Mouse (Mus musculus): ENCODE measurements around the gene Vwce. TPM values are rescaled to one million over a fixed set of nuclear protein-coding genes. Genes with fewer than 3 reads are reported as not detected.

The Vwce gene
- polyA plus RNA-seq, 1 experiment from 2014 or later = 0.51 TPM

- ATAC-seq (ENCODE audit: insufficient number of reproducible peaks, insufficient read depth, low FRiP score, low read depth) = no peak
- 79% methylated on average over 4 of the region's 4 CpGs for WGBS
- Histone ChIP-seq H3K9me3 (ENCODE audit: control insufficient read depth, low read length) (no peaks in the 10 kb centered on the region), H3K4me2 (ENCODE audit: low read length) (no peak overlapping the region), H3K27me3 (ENCODE audit: control insufficient read depth, insufficient read depth, low read length) (no peaks in the 10 kb centered on the region), H3K36me3 (ENCODE audit: control insufficient read depth, insufficient read depth, low read length) (no peaks in the 10 kb centered on the region), H3K9ac (ENCODE audit: low read length) (no peak overlapping the region), H3K27ac (replicated peaks in 1 of 2; ENCODE audit: control insufficient read depth in 1 of 2, insufficient read depth in 1 of 2, low read depth in 2 of 2, low read length in 2 of 2) (no peak overlapping the region), H3K4me1 (ENCODE audit: control insufficient read depth in 2 of 2, insufficient read depth in 2 of 2, low read length in 2 of 2) (peaks cover 3 to 4% of the 10 kb centered on the region in 2 experiments; a peak in 1 of 4 replicates), H3K4me3 (ENCODE audit: control insufficient read depth in 1 of 2, insufficient read depth in 1 of 2, low read depth in 1 of 2, low read length in 2 of 2) (no peak overlapping the region)
Measured at GRCm38 (mm10) chr19:10671319-10671718, 37.3 kb downstream of the Vwce start.

DNA sequence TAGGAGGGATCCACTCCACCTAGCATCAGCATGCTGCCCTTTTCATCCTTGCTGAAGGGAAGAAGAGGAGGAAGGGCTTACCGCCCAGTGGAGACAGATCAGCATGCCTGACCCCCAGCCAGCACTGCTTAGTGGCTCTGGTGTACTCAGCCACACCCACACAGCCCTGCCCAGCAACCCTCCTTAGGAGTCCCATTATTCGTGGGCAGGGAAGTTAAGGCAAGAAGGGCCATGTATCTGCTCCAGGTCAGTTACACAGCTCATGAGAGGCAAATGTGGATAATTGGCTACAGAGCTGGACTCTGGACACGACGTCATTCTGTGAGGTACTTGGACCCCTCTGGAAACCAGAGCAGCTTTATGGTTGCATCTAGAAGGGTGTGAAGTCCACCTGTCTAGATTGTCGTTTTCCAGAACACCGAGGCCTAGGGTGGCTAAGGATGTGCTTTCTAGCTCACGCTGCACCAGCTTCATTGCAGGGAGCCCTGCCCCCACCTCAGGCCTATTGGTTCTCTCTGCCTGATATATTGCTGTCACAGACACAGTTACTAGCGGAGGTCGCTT lies 37.9 kb downstream of the Vwce start:
- H3K9ac ChIP-seq (ENCODE audit: low read length) = no peak overlapping the region
- no peak overlapping the region for H3K4me2 ChIP-seq (ENCODE audit: low read length)
- WGBS = 60% methylated on average over 9 of the region's 9 CpGs
- no peak overlapping the region for H3K27ac ChIP-seq (replicated peaks in 1 of 2; ENCODE audit: control insufficient read depth in 1 of 2, insufficient read depth in 1 of 2, low read depth in 2 of 2, low read length in 2 of 2)
- no peak overlapping the region for H3K4me3 ChIP-seq (ENCODE audit: control insufficient read depth in 1 of 2, insufficient read depth in 1 of 2, low read depth in 1 of 2, low read length in 2 of 2)
- H3K36me3 ChIP-seq (ENCODE audit: control insufficient read depth, insufficient read depth, low read length) = no peaks in the 10 kb centered on the region
- peaks cover 3 to 4% of the 10 kb centered on the region in 2 experiments; a peak in 1 of 4 replicates for H3K4me1 ChIP-seq (ENCODE audit: control insufficient read depth in 2 of 2, insufficient read depth in 2 of 2, low read length in 2 of 2)
- no peaks in the 10 kb centered on the region for H3K27me3 ChIP-seq (ENCODE audit: control insufficient read depth, insufficient read depth, low read length)
- no peak for ATAC-seq (ENCODE audit: insufficient number of reproducible peaks, insufficient read depth, low FRiP score, low read depth)
- H3K9me3 ChIP-seq (ENCODE audit: control insufficient read depth, low read length) = no peaks in the 10 kb centered on the region

- ATAC-seq (ENCODE audit: insufficient number of reproducible peaks, insufficient read depth, low FRiP score, low read depth) = no peak
- WGBS = 39% methylated on average over 1 of the region's 1 CpGs
- Histone ChIP-seq H3K4me1 (ENCODE audit: control insufficient read depth in 2 of 2, insufficient read depth in 2 of 2, low read length in 2 of 2) (peaks cover 3 to 4% of the 10 kb centered on the region in 2 experiments; a peak in 1 of 4 replicates), H3K27ac (replicated peaks in 1 of 2; ENCODE audit: control insufficient read depth in 1 of 2, insufficient read depth in 1 of 2, low read depth in 2 of 2, low read length in 2 of 2) (no peak overlapping the region), H3K4me3 (ENCODE audit: control insufficient read depth in 1 of 2, insufficient read depth in 1 of 2, low read depth in 1 of 2, low read length in 2 of 2) (no peak overlapping the region), H3K4me2 (ENCODE audit: low read length) (no peak overlapping the region), H3K9ac (ENCODE audit: low read length) (no peak overlapping the region), H3K36me3 (ENCODE audit: control insufficient read depth, insufficient read depth, low read length) (no peaks in the 10 kb centered on the region), H3K9me3 (ENCODE audit: control insufficient read depth, low read length) (no peaks in the 10 kb centered on the region), H3K27me3 (ENCODE audit: control insufficient read depth, insufficient read depth, low read length) (no peaks in the 10 kb centered on the region)
Measured at GRCm38 (mm10) chr19:10673275-10673674, 39.3 kb downstream of the Vwce start.

DNA sequence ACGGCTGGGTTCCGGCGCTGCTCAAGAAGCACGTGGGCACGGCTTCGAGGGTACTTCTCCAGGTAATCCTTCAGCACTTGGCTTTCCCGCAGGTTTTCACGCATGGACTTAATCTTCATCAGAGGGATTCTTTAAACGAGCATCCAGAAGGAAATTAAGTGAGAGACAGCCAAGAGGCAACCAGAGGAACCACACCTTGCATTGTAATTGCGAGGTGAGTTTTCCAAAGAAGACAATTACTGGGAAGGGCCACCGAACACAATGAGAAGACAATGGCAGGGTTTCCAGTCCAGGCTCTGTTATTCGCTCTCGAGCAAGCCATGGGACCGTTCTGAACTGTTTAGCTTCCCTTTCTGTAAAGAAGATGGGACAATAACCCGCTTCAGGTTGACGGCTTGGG lies 42.6 kb downstream of the Vwce start:
- Histone ChIP-seq H3K9me3 (ENCODE audit: control insufficient read depth, low read length) (no peaks in the 10 kb centered on the region), H3K4me3 (ENCODE audit: control insufficient read depth in 1 of 2, insufficient read depth in 1 of 2, low read depth in 1 of 2, low read length in 2 of 2) (no peak overlapping the region), H3K27me3 (ENCODE audit: control insufficient read depth, insufficient read depth, low read length) (no peaks in the 10 kb centered on the region), H3K27ac (replicated peaks in 1 of 2; ENCODE audit: control insufficient read depth in 1 of 2, insufficient read depth in 1 of 2, low read depth in 2 of 2, low read length in 2 of 2) (no peak overlapping the region), H3K4me2 (ENCODE audit: low read length) (no peak overlapping the region), H3K36me3 (ENCODE audit: control insufficient read depth, insufficient read depth, low read length) (no peaks in the 10 kb centered on the region), H3K9ac (ENCODE audit: low read length) (no peak overlapping the region), H3K4me1 (ENCODE audit: control insufficient read depth in 2 of 2, insufficient read depth in 2 of 2, low read length in 2 of 2) (peaks cover 3 to 4% of the 10 kb centered on the region in 2 experiments; a peak in 1 of 4 replicates)
- ATAC-seq (ENCODE audit: insufficient number of reproducible peaks, insufficient read depth, low FRiP score, low read depth) = no peak
- WGBS = 80% methylated on average over 16 of the region's 16 CpGs

GRCm38 (mm10) chr19:10677915-10678771 lies 44.1 kb downstream of the Vwce start, which contains the start of gene Pga5:
Gene Pga5 (minus strand): TSS chr19:10678071.
- no peaks in the 10 kb centered on the region for H3K9me3 ChIP-seq (ENCODE audit: control insufficient read depth, low read length)
- 24% methylated on average over 6 of the region's 6 CpGs for WGBS
- H3K4me1 ChIP-seq (ENCODE audit: control insufficient read depth in 2 of 2, insufficient read depth in 2 of 2, low read length in 2 of 2) = peaks cover 3 to 4% of the 10 kb centered on the region in 2 experiments; a peak in 1 of 4 replicates
- H3K9ac ChIP-seq (ENCODE audit: low read length) = 0 out of 2 replicates have a peak within 1 kb of the TSS, but pooled peaks have one; percentile 8
- ATAC-seq (ENCODE audit: insufficient number of reproducible peaks, insufficient read depth, low FRiP score, low read depth) = no peak
- no peak within 1 kb of the TSS for H3K4me2 ChIP-seq (ENCODE audit: low read length)
- no peaks in the 10 kb centered on the region for H3K27me3 ChIP-seq (ENCODE audit: control insufficient read depth, insufficient read depth, low read length)
- H3K4me3 ChIP-seq (ENCODE audit: control insufficient read depth in 1 of 2, insufficient read depth in 1 of 2, low read depth in 1 of 2, low read length in 2 of 2) = no peak within 1 kb of the TSS
- H3K36me3 ChIP-seq (ENCODE audit: control insufficient read depth, insufficient read depth, low read length) = no peaks in the 10 kb centered on the region
- no peak within 1 kb of the TSS for H3K27ac ChIP-seq (replicated peaks in 1 of 2; ENCODE audit: control insufficient read depth in 1 of 2, insufficient read depth in 1 of 2, low read depth in 2 of 2, low read length in 2 of 2)

DNA sequence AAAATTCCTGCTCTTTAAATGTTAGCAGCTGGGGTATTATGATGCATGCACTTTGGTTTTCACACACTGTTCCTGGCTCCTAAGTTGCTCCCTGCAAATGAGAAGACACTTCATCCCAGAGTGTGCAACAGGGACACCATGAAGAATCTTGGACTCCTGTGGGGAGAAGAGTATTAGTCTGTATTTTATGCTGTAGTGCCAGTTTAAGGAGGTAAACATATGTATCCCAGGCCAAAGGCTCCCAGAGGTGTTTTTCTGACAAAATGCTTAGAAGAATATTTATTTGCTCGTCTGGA lies 44.7 kb downstream of the Vwce start:
- Histone ChIP-seq H3K4me2 (ENCODE audit: low read length) (no peak overlapping the region), H3K4me3 (ENCODE audit: control insufficient read depth in 1 of 2, insufficient read depth in 1 of 2, low read depth in 1 of 2, low read length in 2 of 2) (no peak overlapping the region), H3K9ac (ENCODE audit: low read length) (0 out of 2 replicates have a peak overlapping the region, but pooled peaks have one; percentile 8), H3K36me3 (ENCODE audit: control insufficient read depth, insufficient read depth, low read length) (no peaks in the 10 kb centered on the region), H3K27ac (replicated peaks in 1 of 2; ENCODE audit: control insufficient read depth in 1 of 2, insufficient read depth in 1 of 2, low read depth in 2 of 2, low read length in 2 of 2) (no peak overlapping the region), H3K9me3 (ENCODE audit: control insufficient read depth, low read length) (no peaks in the 10 kb centered on the region), H3K4me1 (ENCODE audit: control insufficient read depth in 2 of 2, insufficient read depth in 2 of 2, low read length in 2 of 2) (no peaks in the 10 kb centered on the region), H3K27me3 (ENCODE audit: control insufficient read depth, insufficient read depth, low read length) (no peaks in the 10 kb centered on the region; the same call in 1 of the 2 replicates)
- no peak for ATAC-seq (ENCODE audit: insufficient number of reproducible peaks, insufficient read depth, low FRiP score, low read depth)
- WGBS = 74% methylated on average over 1 of the region's 1 CpGs

DNA sequence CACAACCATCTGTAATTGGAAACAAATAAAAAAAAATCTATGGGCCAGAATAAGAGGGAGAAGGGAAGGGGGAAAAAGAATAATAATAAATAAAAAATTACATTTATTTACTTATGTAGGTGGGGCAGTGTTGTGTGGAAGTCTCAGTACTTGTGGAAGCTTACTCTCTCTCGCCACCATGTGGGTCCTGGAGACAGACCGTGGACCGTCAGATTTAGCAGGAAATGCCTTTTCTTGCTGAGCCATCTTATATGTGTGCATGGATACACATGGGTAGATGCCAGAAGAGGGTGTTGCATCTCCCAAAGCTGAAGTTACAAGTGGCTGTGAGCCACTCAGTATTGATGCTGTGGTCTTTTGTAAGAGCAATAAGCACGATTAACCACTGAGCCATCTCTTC lies 47.6 kb downstream of the Vwce start:
- Histone ChIP-seq H3K4me1 (ENCODE audit: control insufficient read depth in 2 of 2, insufficient read depth in 2 of 2, low read length in 2 of 2) (no peaks in the 10 kb centered on the region), H3K27me3 (ENCODE audit: control insufficient read depth, insufficient read depth, low read length) (peaks cover 4% of the 10 kb centered on the region; the same call in 1 of the 2 replicates), H3K9ac (ENCODE audit: low read length) (no peak overlapping the region), H3K4me2 (ENCODE audit: low read length) (no peak overlapping the region), H3K36me3 (ENCODE audit: control insufficient read depth, insufficient read depth, low read length) (no peaks in the 10 kb centered on the region), H3K9me3 (ENCODE audit: control insufficient read depth, low read length) (no peaks in the 10 kb centered on the region), H3K4me3 (ENCODE audit: control insufficient read depth in 1 of 2, insufficient read depth in 1 of 2, low read depth in 1 of 2, low read length in 2 of 2) (no peak overlapping the region), H3K27ac (replicated peaks in 1 of 2; ENCODE audit: control insufficient read depth in 1 of 2, insufficient read depth in 1 of 2, low read depth in 2 of 2, low read length in 2 of 2) (no peak overlapping the region)
- no peak for ATAC-seq (ENCODE audit: insufficient number of reproducible peaks, insufficient read depth, low FRiP score, low read depth)
- 59% methylated on average over 4 of the region's 4 CpGs for WGBS
